Mouse (Mus musculus) layer of hippocampus, postnatal 10 days (tissue): ENCODE data around the gene Zfp526. TPM values are rescaled to one million over a fixed set of nuclear protein-coding genes. Genes with fewer than 3 reads are reported as not detected.

Experiments used
- DNase-seq, 2 experiments: peaks; one replicate each; pipeline ENCODE4 v3.0.0; 2021; ENCODE audit warnings: low spot score in 2 of 2
- long read RNA-seq: library from polyadenylated mRNA; stranded (forward); transcript quantifications from one replicate; pipeline ENCODE4 v2.0.0, GENCODE M21; 2023
- total RNA-seq, 2 experiments: library from RNA; stranded (reverse); gene quantifications; 2 replicates each; pipeline ENCODE4 v1.2.3; 2021

Gene Zfp526
- 1 to 10 TPM; 7.2 to 8.4 TPM for total RNA-seq
- long read RNA-seq = 0 reads

- DNase-seq = peak; percentile 97 to 98
Observed at GRCm38 (mm10) chr7:25221102-25221883, at the start of gene Zfp526. Zfp526 (plus strand) TSS chr7:25221425.

GRCm38 (mm10) chr7:25172669-25173068, 48.6 kb upstream of the Zfp526 start:
- no peak for DNase-seq

- no peak for DNase-seq
Observed at GRCm38 (mm10) chr7:25174343-25174742, 46.9 kb upstream of the Zfp526 start.

- peak in 1 of 2 experiments; percentile 40 for DNase-seq
Observed at GRCm38 (mm10) chr7:25178317-25178716, 42.9 kb upstream of the Zfp526 start.

- DNase-seq = peak; percentile 38 to 41
Observed at GRCm38 (mm10) chr7:25178787-25179605, 42.2 kb upstream of the Zfp526 start.

GRCm38 (mm10) chr7:25179606-25180161, 41.5 kb upstream of the Zfp526 start, which contains the start of gene Pou2f2:
Pou2f2 (minus strand) TSS chr7:25179726.
- DNase-seq = peak; percentile 83 to 87

- DNase-seq = no peak
Observed at GRCm38 (mm10) chr7:25180512-25180911, 40.7 kb upstream of the Zfp526 start.

GRCm38 (mm10) chr7:25181331-25181790, 39.9 kb upstream of the Zfp526 start:
- peak; percentile 39 to 58 for DNase-seq

- no peak for DNase-seq
Observed at GRCm38 (mm10) chr7:25181814-25182213, 39.4 kb upstream of the Zfp526 start.

GRCm38 (mm10) chr7:25184091-25184490, 37.1 kb upstream of the Zfp526 start:
- DNase-seq = no peak

GRCm38 (mm10) chr7:25187662-25188650, 33.3 kb upstream of the Zfp526 start:
- peak; percentile 92 to 93 for DNase-seq

- DNase-seq = no peak
Observed at GRCm38 (mm10) chr7:25190806-25191205, 30.4 kb upstream of the Zfp526 start.

- DNase-seq = no peak
Observed at GRCm38 (mm10) chr7:25192110-25192509, 29.1 kb upstream of the Zfp526 start.

GRCm38 (mm10) chr7:25195148-25195547, 26.1 kb upstream of the Zfp526 start:
- no peak for DNase-seq

- DNase-seq = no peak
Observed at GRCm38 (mm10) chr7:25196107-25196506, 25.1 kb upstream of the Zfp526 start.

GRCm38 (mm10) chr7:25197384-25198018, 23.7 kb upstream of the Zfp526 start:
- no peak for DNase-seq

GRCm38 (mm10) chr7:25203624-25204023, 17.6 kb upstream of the Zfp526 start:
- DNase-seq = no peak

- no peak for DNase-seq
Observed at GRCm38 (mm10) chr7:25205355-25206093, 15.7 kb upstream of the Zfp526 start.
